Mouse (Mus musculus) liver, adult 2 months (tissue): Measurements from ENCODE around the gene Eepd1.

Source experiments
- CTCF ChIP-seq: fragments of 200-500 bp; IDR thresholded peaks from 2 replicates; pipeline ENCODE4 v1.5.1; 2011; ENCODE audit warnings: low read depth, low read length, control low read depth
- POLR2A ChIP-seq: fragments of 200-500 bp; IDR thresholded peaks from 2 replicates; pipeline ENCODE4 v1.6.1; 2011; ENCODE audit warnings: low read length, control low read depth; ENCODE audit not compliant: insufficient read depth; ENCODE audit errors: extremely low read depth

GRCm38 (mm10) chr9:25585614-25586013 is 104.3 kb downstream of the Eepd1 start:
- TF ChIP-seq CTCF (no peak), POLR2A (no peak)
